Mouse (Mus musculus): Measurements from ENCODE around the gene Arhgef38. TPM values are rescaled to one million over a fixed set of nuclear protein-coding genes. Genes with fewer than 3 reads are reported as not detected.

Gene Arhgef38
- 0.06 TPM in 1 of 2 replicates, not detected in the other for polyA plus RNA-seq (2015; fragmentation: Nextera tagmentation; extraction: Ambion mirVana)

DNA sequence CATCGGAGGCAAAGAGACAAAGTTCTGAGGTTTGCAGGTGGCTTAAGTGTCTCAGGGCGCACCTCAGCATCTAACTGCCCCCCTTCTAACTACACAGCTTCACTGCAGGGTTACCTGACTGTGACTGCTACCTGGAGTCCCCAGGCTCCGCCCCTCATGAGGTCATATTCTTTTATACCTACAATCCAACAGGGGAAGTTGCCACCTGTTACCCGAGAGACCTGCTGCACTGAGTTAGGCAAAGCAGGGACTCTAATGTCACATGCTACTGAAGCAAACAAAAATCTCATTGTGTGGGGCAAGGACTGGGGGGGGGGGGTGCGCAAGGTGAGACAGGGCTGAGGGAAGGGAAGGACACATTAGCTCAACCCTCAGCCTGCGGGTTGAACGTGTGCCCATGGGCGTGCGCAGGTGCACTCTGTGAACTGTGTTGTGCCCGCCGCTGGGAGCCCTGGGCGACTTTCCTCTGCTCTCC is at the start of gene Arhgef38:
Gene Arhgef38 (minus strand): TSS at position 129 of the 475 bp plus-strand sequence.

DNA sequence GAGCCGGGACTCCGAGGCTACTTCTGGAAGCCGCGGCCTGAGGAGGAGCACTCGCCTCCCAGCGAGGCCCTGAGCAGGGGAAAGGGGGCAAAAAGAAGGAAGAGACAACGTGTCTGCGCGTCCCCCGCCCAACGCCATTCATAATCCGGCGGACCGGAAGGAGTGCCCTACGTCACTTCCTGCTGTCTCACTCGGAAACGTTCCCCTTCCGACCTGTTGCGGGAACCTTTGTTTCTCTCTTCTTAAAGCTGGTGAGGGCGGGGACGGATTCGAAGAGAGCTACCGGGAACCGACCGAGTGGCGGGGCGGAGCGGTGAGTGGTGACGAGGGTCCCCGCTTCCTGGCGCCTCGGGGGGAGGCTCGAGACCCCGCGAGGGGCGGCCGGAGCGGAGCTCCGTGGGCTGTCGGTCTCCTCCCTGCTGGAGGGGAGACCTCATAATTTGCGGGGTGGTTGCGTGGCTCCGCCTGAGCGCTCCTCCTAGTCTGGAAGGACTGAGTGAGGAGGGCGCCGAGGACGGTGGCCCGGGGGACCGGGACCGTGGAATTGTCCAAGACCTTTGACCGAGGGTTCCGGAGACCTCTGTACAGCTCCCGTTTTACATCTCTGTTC is 143.0 kb downstream of the Arhgef38 start, which contains the start of the genes Ints12 and Gstcd:
Gene Ints12 (plus strand): TSS at position 177 of the 610 bp plus-strand sequence.
Gene Gstcd (minus strand): TSS at position 370 of the 610 bp plus-strand sequence.

Other genes starting within 250 kb of the Arhgef38 start
- 11.3 and 12.0 TPM in 2 replicates for gene Ints12, start 143.1 kb downstream of the Arhgef38 start, polyA plus RNA-seq (2015; fragmentation: Nextera tagmentation; extraction: Ambion mirVana)
- gene Gstcd, start 142.9 kb downstream of the Arhgef38 start, polyA plus RNA-seq (2015; fragmentation: Nextera tagmentation; extraction: Ambion mirVana) = 2.1 and 2.3 TPM in 2 replicates
- 97.9 and 100 TPM in 2 replicates for gene Ppa2, start 75.2 kb upstream of the Arhgef38 start, polyA plus RNA-seq (2015; fragmentation: Nextera tagmentation; extraction: Ambion mirVana)